Mouse (Mus musculus) CH12.LX (cell line): ENCODE measurements at regions not wholly inside any gene's neighbourhood (a gene's known extent, or its start where the extent isn't known, plus 50 kb on each side); places are given as distances from the start of the nearest gene placed in this dataset.

Experiments
- BHLHE40 ChIP-seq: IDR thresholded peaks from 2 replicates; pipeline ENCODE4 v1.6.1; 2011; ENCODE audit warnings: mild to moderate bottlenecking, low read depth, low read length, improper control_type of control experiment
- CHD2 ChIP-seq: IDR thresholded peaks from 2 replicates; pipeline ENCODE4 v1.6.1; 2011; ENCODE audit warnings: low read length, improper control_type of control experiment
- CTCF ChIP-seq, 2 experiments: IDR thresholded peaks in 1 of 2; conservative IDR thresholded peaks in 1 of 2; 2 replicates each; pipeline ENCODE4 v1.5.1; 2011 to 2012; ENCODE audit warnings: low read depth in 2 of 2, low read length in 2 of 2, improper control_type of control experiment in 1 of 2, inconsistent platforms in 1 of 2, mild to moderate bottlenecking in 1 of 2, moderate library complexity in 1 of 2
- E2F4 ChIP-seq: IDR thresholded peaks from 2 replicates; pipeline ENCODE4 v1.6.1; 2011; ENCODE audit warnings: low read depth, low read length, improper control_type of control experiment; ENCODE audit not compliant: insufficient replicate concordance
- ETS1 ChIP-seq: conservative IDR thresholded peaks from 2 replicates; pipeline ENCODE4 v1.6.1; 2012; ENCODE audit warnings: low read depth, mild to moderate bottlenecking, inconsistent platforms, low read length, improper control_type of control experiment, moderate library complexity
- JUND ChIP-seq: conservative IDR thresholded peaks from 2 replicates; pipeline ENCODE4 v1.6.1; 2011; ENCODE audit warnings: low read depth, low read length, improper control_type of control experiment
- KAT2A ChIP-seq: IDR thresholded peaks from 2 replicates; pipeline ENCODE4 v1.6.1; 2012; ENCODE audit warnings: low read length, improper control_type of control experiment, inconsistent platforms; ENCODE audit not compliant: insufficient replicate concordance
- MAX ChIP-seq: IDR thresholded peaks from 2 replicates; pipeline ENCODE4 v1.6.1; 2011; ENCODE audit warnings: low read length, improper control_type of control experiment
- MAZ ChIP-seq: IDR thresholded peaks from 2 replicates; pipeline ENCODE4 v1.6.1; 2012; ENCODE audit warnings: low read depth, mild to moderate bottlenecking, inconsistent platforms, low read length, improper control_type of control experiment, moderate library complexity
- MYC ChIP-seq: IDR thresholded peaks from 2 replicates; pipeline ENCODE4 v1.6.1; 2011; ENCODE audit warnings: low read depth, mild to moderate bottlenecking, improper control_type of control experiment, low read length
- POLR2A ChIP-seq: IDR thresholded peaks from 2 replicates; pipeline ENCODE4 v1.6.1; 2011; ENCODE audit warnings: low read depth, mild to moderate bottlenecking, improper control_type of control experiment, low read length
- USF1 ChIP-seq: IDR thresholded peaks from 2 replicates; pipeline ENCODE4 v1.6.1; 2014; ENCODE audit warnings: low read depth, mild to moderate bottlenecking, inconsistent platforms, low read length, improper control_type of control experiment

DNA sequence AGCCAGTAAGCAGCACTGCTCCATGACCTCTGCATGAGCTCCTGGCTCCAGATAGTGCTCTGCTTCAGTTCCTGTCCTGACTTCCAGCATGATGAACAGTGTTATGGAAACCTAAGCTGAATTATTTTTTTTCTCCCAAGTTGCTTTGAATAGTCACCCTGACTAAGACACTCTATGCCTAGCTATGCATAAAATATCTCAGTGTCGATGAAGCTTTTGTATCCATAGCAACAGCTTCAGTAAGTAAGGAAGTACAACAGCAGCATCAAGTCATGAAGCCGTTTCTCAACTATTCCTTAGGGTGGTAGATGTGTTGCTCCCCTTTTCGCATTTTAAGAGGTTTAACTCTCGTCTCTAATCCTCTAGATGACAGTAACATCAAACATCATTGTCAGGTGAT is 228.4 kb upstream of the Gpc5 start:
- TF ChIP-seq POLR2A, result no peak
- TF ChIP-seq JUND, result no peak
- TF ChIP-seq BHLHE40, result no peak
- TF ChIP-seq CTCF (conservative IDR thresholded peaks at IDR 0.05 in 1 of 2, IDR thresholded peaks at IDR 0.05 in 1 of 2; ENCODE audit: low read depth in 2 of 2, low read length in 2 of 2), result no peak
- TF ChIP-seq MAZ, result no peak
- no peak for TF ChIP-seq MAX
- TF ChIP-seq CHD2, result no peak
- no peak for TF ChIP-seq MYC
- no peak for TF ChIP-seq KAT2A
- TF ChIP-seq USF1, result no peak
- TF ChIP-seq E2F4, result no peak
- TF ChIP-seq ETS1, result no peak
